Mouse (Mus musculus) liver, postnatal 0 days (tissue): ENCODE data around the gene 4933414I15Rik.

Experiments used
- CTCF ChIP-seq: sonication (generic); IDR thresholded peaks from 2 replicates; pipeline ENCODE4 v1.5.1; 2016; ENCODE audit warnings: antibody characterized with exemption, low read depth
- EP300 ChIP-seq: IDR thresholded peaks from 2 replicates; pipeline ENCODE4 v1.6.1; 2016; ENCODE audit warnings: antibody characterized with exemption, low read depth, mild to moderate bottlenecking

DNA sequence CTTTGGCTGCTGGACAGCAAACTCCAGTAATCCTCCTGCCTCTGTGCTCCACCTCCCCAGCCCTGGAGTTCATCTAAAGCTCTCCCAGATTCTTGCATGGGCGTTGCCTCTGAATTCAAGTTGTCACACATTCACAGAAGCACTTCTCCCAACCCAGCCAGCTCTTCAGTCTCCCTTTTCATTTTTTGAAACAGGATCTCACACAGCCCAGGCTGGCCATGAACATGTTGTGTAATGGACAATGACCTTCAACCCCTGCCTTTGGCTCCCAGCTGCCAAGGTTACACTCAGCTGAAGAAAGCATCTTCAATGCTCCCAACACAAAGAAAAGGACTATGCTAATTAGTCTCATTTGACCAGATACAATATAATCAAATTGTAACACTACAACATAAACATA is 30.3 kb downstream of the 4933414I15Rik start:
- TF ChIP-seq CTCF (no peak), EP300 (no peak)
